Mouse (Mus musculus): ENCODE data around the gene Olfr1086. TPM values are rescaled to one million over a fixed set of nuclear protein-coding genes. Genes with fewer than 3 reads are reported as not detected.

Gene Olfr1086
- total RNA-seq (2012; rRNA removed) (not detected in 2 replicates), total RNA-seq (2014; rRNA removed) (not detected in 2 replicates), polyA plus RNA-seq (2012; ENCODE audit: insufficient read length, low read depth) (not detected in 2 replicates)

- dilution Hi-C loops (cut with MboI; ENCODE audit: extremely low pct_ligation_motif_present, extremely low pct_unique_long_range_greater_than_20kb, low sequenced_read_pairs) (no loop called here), in situ Hi-C loops (cut with MboI; ENCODE audit: low pct_ligation_motif_present, low pct_unique_long_range_greater_than_20kb, low sequenced_read_pairs) (no loop called here)
- no peaks in the 10 kb centered on the region for H3K79me2 ChIP-seq (replicated peaks; ENCODE audit: control insufficient read depth, extremely low read depth, insufficient read depth, poor library complexity, severe bottlenecking)
- no peak within 1 kb of the TSS for H3K4me3 ChIP-seq (replicated peaks in 1 of 3; ENCODE audit: low read depth in 2 of 3, low read length in 2 of 3, poor library complexity in 1 of 3)
- H3K27ac ChIP-seq (ENCODE audit: insufficient read depth, low read depth), result no peak within 1 kb of the TSS
- H3K9ac ChIP-seq (ENCODE audit: insufficient read depth, low read depth), result no peak within 1 kb of the TSS
- no peak for TF ChIP-seq MAFK (IDR thresholded peaks at IDR 0.05; ENCODE audit: insufficient replicate concordance, low read length)
- no peak for TF ChIP-seq SMC3 (IDR thresholded peaks at IDR 0.05; ENCODE audit: low read depth, low read length)
- TF ChIP-seq ZNF384 (IDR thresholded peaks at IDR 0.05; ENCODE audit: low read depth, low read length), result no peak
- TF ChIP-seq ELF1 (IDR thresholded peaks at IDR 0.05; ENCODE audit: low read depth, low read length), result no peak
- no peak for TF ChIP-seq PAX5 (IDR thresholded peaks at IDR 0.05; ENCODE audit: low read length)
- no peak for TF ChIP-seq POLR2A (IDR thresholded peaks at IDR 0.05; ENCODE audit: low read depth, low read length)
- H3K4me1 ChIP-seq (ENCODE audit: control insufficient read depth in 1 of 2, insufficient read depth in 2 of 2), result no peaks in the 10 kb centered on the region
- no peak for DNase-seq (ENCODE audit: extremely low read depth)
- peaks cover 20% of the 10 kb centered on the region for H3K9me3 ChIP-seq (replicated peaks; ENCODE audit: low read length)
- H3K36me3 ChIP-seq (replicated peaks in 1 of 2; ENCODE audit: control insufficient read depth in 1 of 2, insufficient read depth in 1 of 2, low read length in 1 of 2), result no peaks in the 10 kb centered on the region
- H3K4me2 ChIP-seq (ENCODE audit: insufficient read depth, low read depth, poor library complexity, severe bottlenecking), result no peak within 1 kb of the TSS
- no peaks in the 10 kb centered on the region for H3K27me3 ChIP-seq (replicated peaks)
Measured at GRCm38 (mm10) chr2:86679992-86680391, at the start of gene Olfr1086. Gene Olfr1086 (minus strand): TSS chr2:86680092.

DNA sequence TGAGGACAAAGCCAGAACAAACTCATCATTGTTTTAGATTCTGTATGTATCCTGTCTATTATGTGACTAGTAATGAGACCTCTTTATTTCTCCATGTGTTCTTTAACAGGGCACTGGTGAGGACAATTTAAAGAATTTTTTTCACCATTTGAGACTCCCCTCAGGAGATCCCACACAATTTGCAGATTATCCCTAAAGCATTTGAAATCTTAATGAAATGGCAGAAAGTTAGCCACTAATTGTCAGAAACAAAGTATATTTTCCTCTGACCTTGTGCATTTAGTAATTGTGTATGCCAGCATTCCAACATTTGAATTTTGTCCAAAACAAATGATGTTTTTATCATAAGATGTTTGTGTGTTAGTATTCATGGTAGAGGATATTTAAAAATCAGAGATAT lies 18.4 kb upstream of the Olfr1086 start, which contains the start of gene Olfr1087:
Gene Olfr1087 (minus strand): TSS at position 101 of the 400 bp plus-strand sequence.
- Histone ChIP-seq H3K4me3 (replicated peaks in 1 of 3; ENCODE audit: low read depth in 2 of 3, low read length in 2 of 3, poor library complexity in 1 of 3) (no peak within 1 kb of the TSS), H3K4me2 (ENCODE audit: insufficient read depth, low read depth, poor library complexity, severe bottlenecking) (no peak within 1 kb of the TSS), H3K9ac (ENCODE audit: insufficient read depth, low read depth) (no peak within 1 kb of the TSS), H3K4me1 (ENCODE audit: control insufficient read depth in 1 of 2, insufficient read depth in 2 of 2) (no peaks in the 10 kb centered on the region), H3K79me2 (replicated peaks; ENCODE audit: control insufficient read depth, extremely low read depth, insufficient read depth, poor library complexity, severe bottlenecking) (no peaks in the 10 kb centered on the region), H3K27ac (ENCODE audit: insufficient read depth, low read depth) (no peak within 1 kb of the TSS), H3K9me3 (replicated peaks; ENCODE audit: low read length) (peaks cover 15% of the 10 kb centered on the region), H3K27me3 (replicated peaks) (no peaks in the 10 kb centered on the region), H3K36me3 (replicated peaks in 1 of 2; ENCODE audit: control insufficient read depth in 1 of 2, insufficient read depth in 1 of 2, low read length in 1 of 2) (no peaks in the 10 kb centered on the region)
- no peak for DNase-seq (ENCODE audit: extremely low read depth)
- dilution Hi-C loops (cut with MboI; ENCODE audit: extremely low pct_ligation_motif_present, extremely low pct_unique_long_range_greater_than_20kb, low sequenced_read_pairs) (no loop called here), in situ Hi-C loops (cut with MboI; ENCODE audit: low pct_ligation_motif_present, low pct_unique_long_range_greater_than_20kb, low sequenced_read_pairs) (no loop called here)
- no peak for TF ChIP-seq MAFK (IDR thresholded peaks at IDR 0.05; ENCODE audit: insufficient replicate concordance, low read length)
- TF ChIP-seq MYC (IDR thresholded peaks at IDR 0.05; ENCODE audit: low read depth, low read length), result no peak
- TF ChIP-seq ZMIZ1 (IDR thresholded peaks at IDR 0.05; ENCODE audit: low read depth, low read length), result no peak
- TF ChIP-seq JUN (IDR thresholded peaks at IDR 0.05; ENCODE audit: insufficient read depth, low read depth, low read length), result no peak
- no peak for TF ChIP-seq ZC3H11A (IDR thresholded peaks at IDR 0.05; ENCODE audit: low read depth, low read length)
- no peak for TF ChIP-seq MXI1 (IDR thresholded peaks at IDR 0.05; ENCODE audit: low read depth, low read length)
- no peak for TF ChIP-seq CTCF (conservative IDR thresholded peaks at IDR 0.05 in 1 of 2, IDR thresholded peaks at IDR 0.05 in 1 of 2; ENCODE audit: low read depth in 2 of 2, low read length in 2 of 2)
- no peak for TF ChIP-seq MAX (IDR thresholded peaks at IDR 0.05; ENCODE audit: low read length)
- no peak for TF ChIP-seq TBP (conservative IDR thresholded peaks at IDR 0.05; ENCODE audit: low read depth, low read length)
- TF ChIP-seq POLR2A (IDR thresholded peaks at IDR 0.05; ENCODE audit: low read depth, low read length), result no peak
- TF ChIP-seq HCFC1 (IDR thresholded peaks at IDR 0.05; ENCODE audit: low read depth, low read length), result no peak
- TF ChIP-seq MEF2A (IDR thresholded peaks at IDR 0.05; ENCODE audit: borderline replicate concordance, low read depth, low read length), result no peak
- TF ChIP-seq ELF1 (IDR thresholded peaks at IDR 0.05; ENCODE audit: low read depth, low read length), result no peak
- TF ChIP-seq SIN3A (IDR thresholded peaks at IDR 0.05; ENCODE audit: low read length), result no peak
- TF ChIP-seq USF1 (IDR thresholded peaks at IDR 0.05; ENCODE audit: low read depth, low read length), result no peak
- no peak for TF ChIP-seq ZKSCAN1 (IDR thresholded peaks at IDR 0.05; ENCODE audit: borderline replicate concordance, low read depth, low read length)

All from CH12.LX (cell line).